Mouse (Mus musculus) liver, postnatal 0 days (tissue): ENCODE measurements around the gene Dqx1.

Experiments
- CTCF ChIP-seq: sonication (generic); IDR thresholded peaks from 2 replicates; pipeline ENCODE4 v1.5.1; 2016; ENCODE audit warnings: antibody characterized with exemption, low read depth
- EP300 ChIP-seq: IDR thresholded peaks from 2 replicates; pipeline ENCODE4 v1.6.1; 2016; ENCODE audit warnings: antibody characterized with exemption, low read depth, mild to moderate bottlenecking

- TF ChIP-seq EP300 = no peak
- no peak for TF ChIP-seq CTCF
Measured at GRCm38 (mm10) chr6:83080210-83080609, 22.6 kb downstream of the Dqx1 start.
